Mouse (Mus musculus) liver, adult 2 months (tissue): ENCODE measurements at regions not wholly inside any gene's neighbourhood (a gene's known extent, or its start where the extent isn't known, plus 50 kb on each side); places are given as distances from the start of the nearest gene placed in this dataset.

Source experiments
- DNase-seq: peaks from one replicate; pipeline ENCODE4 v3.0.0-alpha.2; 2011; ENCODE audit warnings: low read depth, low spot score; ENCODE audit errors: extremely low read depth
- H3K27ac ChIP-seq: fragments of 200-500 bp; replicated peaks from 2 replicates; pipeline ENCODE4 v1.5.1; 2012; ENCODE audit warnings: low read depth, mild to moderate bottlenecking, control low read depth, inconsistent platforms, low read length; ENCODE audit not compliant: insufficient read depth
- H3K27me3 ChIP-seq: fragments of 200-500 bp; 2 replicates; pipeline ENCODE4 v1.6.1; 2012; ENCODE audit warnings: mild to moderate bottlenecking, moderate library complexity, low read length, inconsistent platforms; ENCODE audit not compliant: control insufficient read depth, insufficient read depth
- H3K36me3 ChIP-seq: fragments of 200-500 bp; 2 replicates; pipeline ENCODE4 v1.6.1; 2012; ENCODE audit warnings: low read length, inconsistent platforms; ENCODE audit not compliant: control insufficient read depth, insufficient read depth
- H3K4me1 ChIP-seq: fragments of 200-500 bp; 2 replicates; pipeline ENCODE4 v1.6.1; 2011; ENCODE audit warnings: low read length; ENCODE audit not compliant: control insufficient read depth, insufficient read depth
- H3K4me3 ChIP-seq: fragments of 200-500 bp; 2 replicates; pipeline ENCODE4 v1.5.1; 2011; ENCODE audit warnings: low read depth, mild to moderate bottlenecking, control low read depth, low read length, moderate library complexity; ENCODE audit not compliant: insufficient read depth
- H3K79me2 ChIP-seq: fragments of 200-500 bp; 2 replicates; pipeline ENCODE4 v1.6.1; 2012; ENCODE audit warnings: inconsistent platforms, mild to moderate bottlenecking, low read length, moderate library complexity; ENCODE audit not compliant: control insufficient read depth, insufficient read depth
- H3K9ac ChIP-seq: fragments of 200-500 bp; 2 replicates; pipeline ENCODE4 v1.6.1; 2012; ENCODE audit warnings: low read depth, mild to moderate bottlenecking, control low read depth, inconsistent platforms, low read length
- CTCF ChIP-seq: fragments of 200-500 bp; IDR thresholded peaks from 2 replicates; pipeline ENCODE4 v1.5.1; 2011; ENCODE audit warnings: low read depth, low read length, control low read depth
- POLR2A ChIP-seq: fragments of 200-500 bp; IDR thresholded peaks from 2 replicates; pipeline ENCODE4 v1.6.1; 2011; ENCODE audit warnings: low read length, control low read depth; ENCODE audit not compliant: insufficient read depth; ENCODE audit errors: extremely low read depth
- WGBS: fragments of 180-500 bp; shearing (Covaris S2); methylation state at CpG from one replicate; pipeline ENCODE4 v1.1.7; 2018; 5-methylcytosine and 5-hydroxymethylcytosine counted together

DNA sequence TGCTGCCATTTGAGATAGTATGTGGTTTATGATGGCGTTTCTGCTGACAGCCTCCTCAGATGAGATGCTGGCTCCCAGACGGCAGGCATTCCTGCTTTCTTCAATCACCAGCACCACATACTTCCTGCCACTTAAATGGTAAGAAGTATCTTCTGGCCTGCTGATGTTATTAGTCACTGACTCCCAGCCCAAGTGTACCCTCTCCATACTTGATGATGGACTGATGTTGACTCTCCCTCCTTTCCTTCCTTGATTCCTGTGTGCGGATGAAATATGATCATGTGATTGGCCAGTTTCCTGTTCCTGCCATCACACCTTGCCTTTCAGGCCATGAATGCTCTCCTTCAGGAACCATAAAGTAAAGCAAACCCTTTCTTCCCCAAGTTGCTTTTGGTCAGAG is 50.8 kb upstream of the Rpl10-ps3 start:
- H3K27ac ChIP-seq, result no peak overlapping the region
- H3K4me3 ChIP-seq, result no peak overlapping the region
- WGBS, result 77% methylated on average over 3 of the region's 3 CpGs
- no peak for TF ChIP-seq POLR2A
- TF ChIP-seq CTCF, result no peak
- no peaks in the 10 kb centered on the region for H3K36me3 ChIP-seq
- peaks cover 2% of the 10 kb centered on the region; the same call in 1 of the 2 replicates for H3K27me3 ChIP-seq
- no peak overlapping the region for H3K9ac ChIP-seq
- H3K4me1 ChIP-seq, result no peaks in the 10 kb centered on the region
- no peak for DNase-seq
- H3K79me2 ChIP-seq, result no peaks in the 10 kb centered on the region

DNA sequence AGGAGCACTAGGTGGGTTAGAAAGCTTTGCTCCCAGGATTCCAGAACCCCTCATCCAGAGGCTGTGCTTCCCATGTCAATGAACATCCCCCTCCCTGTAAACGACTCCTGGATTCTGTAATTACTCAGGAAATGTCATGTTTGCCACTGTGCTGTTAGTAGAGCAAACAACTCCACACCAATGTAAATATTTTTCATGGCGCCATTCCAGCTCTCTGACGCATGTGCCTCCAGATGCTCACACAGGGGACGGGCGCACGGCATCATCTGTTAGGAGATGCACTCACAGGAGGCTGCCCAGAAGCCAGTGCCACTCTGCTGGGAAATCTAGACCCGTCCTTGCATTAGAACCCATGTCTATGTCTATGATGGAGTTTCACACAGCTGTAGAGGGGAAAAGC is 51.3 kb upstream of the Rpl10-ps3 start:
- TF ChIP-seq CTCF (no peak), POLR2A (no peak)
- 27% methylated on average over 7 of the region's 7 CpGs for WGBS
- peak; percentile 46 for DNase-seq

DNA sequence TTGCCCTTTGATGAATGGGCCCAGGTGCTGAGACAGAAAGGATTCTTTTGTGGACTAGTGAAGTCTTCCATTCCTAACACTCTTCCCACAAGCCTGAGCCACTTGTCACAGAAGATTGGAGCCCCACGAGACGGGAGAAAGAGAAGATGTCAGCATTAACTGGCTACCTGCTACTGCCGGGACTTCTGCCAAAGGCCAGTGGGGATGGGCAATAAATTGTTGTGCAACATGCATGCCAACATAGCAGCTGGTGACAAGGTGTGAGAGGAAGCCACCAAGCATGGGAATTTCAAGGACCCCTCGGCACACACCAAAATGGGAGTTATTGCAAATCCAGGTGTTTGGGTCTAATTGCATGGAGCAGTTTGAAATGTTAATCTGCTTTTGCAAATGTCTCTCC is 63.6 kb upstream of the Rpl10-ps3 start:
- DNase-seq, result no peak

More for the DNA sequence above, 51.3 kb upstream of the Rpl10-ps3 start:
- no peaks in the 10 kb centered on the region for H3K36me3 ChIP-seq
- H3K4me1 ChIP-seq, result no peaks in the 10 kb centered on the region
- H3K79me2 ChIP-seq, result no peaks in the 10 kb centered on the region
- H3K4me3 ChIP-seq, result no peak overlapping the region
- H3K27me3 ChIP-seq, result peaks cover 2% of the 10 kb centered on the region; the same call in 1 of the 2 replicates
- H3K9ac ChIP-seq, result no peak overlapping the region
- no peak overlapping the region for H3K27ac ChIP-seq

DNA sequence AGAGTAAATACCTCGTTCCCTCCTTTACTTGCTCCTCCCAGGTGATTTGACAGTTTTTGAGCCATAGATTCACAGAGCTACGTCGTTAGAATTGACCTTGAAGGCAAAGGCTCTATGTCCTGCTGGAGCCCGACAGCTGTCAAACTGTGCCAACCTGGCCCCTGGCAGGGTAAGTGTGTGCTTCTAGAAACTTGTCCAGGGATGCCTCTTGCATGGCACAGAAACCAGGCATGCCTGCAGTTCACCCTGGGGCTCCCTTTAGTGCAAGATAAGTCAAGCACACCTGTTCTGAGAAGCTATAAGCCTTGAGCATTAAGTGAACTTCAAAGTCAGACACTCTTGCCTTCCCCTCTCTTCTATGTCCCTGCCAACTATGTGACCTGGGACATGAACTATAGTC is 64.1 kb upstream of the Rpl10-ps3 start:
- 60% methylated on average over 4 of the region's 4 CpGs for WGBS
- 0 out of 2 replicates have a peak, but pooled peaks cover 7% of the 10 kb centered on the region for H3K27me3 ChIP-seq
- TF ChIP-seq POLR2A (no peak), CTCF (no peak)

More for the DNA sequence above, 63.6 kb upstream of the Rpl10-ps3 start:
- H3K36me3 ChIP-seq, result no peaks in the 10 kb centered on the region
- TF ChIP-seq POLR2A (no peak), CTCF (no peak)
- no peaks in the 10 kb centered on the region for H3K79me2 ChIP-seq
- H3K9ac ChIP-seq, result no peak overlapping the region
- no peak overlapping the region for H3K27ac ChIP-seq
- H3K4me3 ChIP-seq, result no peak overlapping the region
- 0 out of 2 replicates have a peak, but pooled peaks cover 4% of the 10 kb centered on the region for H3K27me3 ChIP-seq
- no peaks in the 10 kb centered on the region for H3K4me1 ChIP-seq
- 59% methylated on average over 4 of the region's 4 CpGs for WGBS

DNA sequence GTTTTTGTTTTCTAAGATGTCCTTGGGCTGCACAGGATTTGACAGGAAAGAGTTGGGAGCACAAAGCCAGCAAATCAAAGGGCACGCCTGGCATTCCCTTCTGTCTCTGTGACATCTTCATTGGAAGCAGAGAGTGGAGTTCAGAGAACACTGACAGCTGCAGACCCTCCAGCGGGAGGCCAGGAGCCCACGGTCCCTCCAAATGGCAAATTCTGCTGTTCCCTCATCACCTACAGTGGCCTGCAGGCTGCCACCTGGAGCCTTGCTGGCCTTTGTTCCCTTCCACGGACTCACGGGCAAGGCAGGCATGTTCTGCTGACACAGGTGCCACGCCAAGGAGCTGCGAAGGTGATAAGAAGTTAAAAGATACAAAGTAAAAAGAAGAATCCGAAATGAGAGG is 68.2 kb upstream of the Rpl10-ps3 start:
- Histone ChIP-seq H3K36me3 (no peaks in the 10 kb centered on the region), H3K27ac (no peak overlapping the region), H3K9ac (no peak overlapping the region), H3K27me3 (0 out of 2 replicates have a peak, but pooled peaks cover 7% of the 10 kb centered on the region), H3K4me3 (no peak overlapping the region), H3K79me2 (no peaks in the 10 kb centered on the region), H3K4me1 (no peaks in the 10 kb centered on the region)
- WGBS, result 81% methylated on average over 8 of the region's 8 CpGs
- DNase-seq, result no peak
- TF ChIP-seq CTCF, result no peak
- TF ChIP-seq POLR2A, result no peak

More for the DNA sequence above, 64.1 kb upstream of the Rpl10-ps3 start:
- H3K36me3 ChIP-seq, result no peaks in the 10 kb centered on the region
- H3K4me3 ChIP-seq, result no peak overlapping the region
- no peaks in the 10 kb centered on the region for H3K4me1 ChIP-seq
- no peak for DNase-seq
- no peaks in the 10 kb centered on the region for H3K79me2 ChIP-seq
- H3K27ac ChIP-seq, result no peak overlapping the region
- H3K9ac ChIP-seq, result no peak overlapping the region

DNA sequence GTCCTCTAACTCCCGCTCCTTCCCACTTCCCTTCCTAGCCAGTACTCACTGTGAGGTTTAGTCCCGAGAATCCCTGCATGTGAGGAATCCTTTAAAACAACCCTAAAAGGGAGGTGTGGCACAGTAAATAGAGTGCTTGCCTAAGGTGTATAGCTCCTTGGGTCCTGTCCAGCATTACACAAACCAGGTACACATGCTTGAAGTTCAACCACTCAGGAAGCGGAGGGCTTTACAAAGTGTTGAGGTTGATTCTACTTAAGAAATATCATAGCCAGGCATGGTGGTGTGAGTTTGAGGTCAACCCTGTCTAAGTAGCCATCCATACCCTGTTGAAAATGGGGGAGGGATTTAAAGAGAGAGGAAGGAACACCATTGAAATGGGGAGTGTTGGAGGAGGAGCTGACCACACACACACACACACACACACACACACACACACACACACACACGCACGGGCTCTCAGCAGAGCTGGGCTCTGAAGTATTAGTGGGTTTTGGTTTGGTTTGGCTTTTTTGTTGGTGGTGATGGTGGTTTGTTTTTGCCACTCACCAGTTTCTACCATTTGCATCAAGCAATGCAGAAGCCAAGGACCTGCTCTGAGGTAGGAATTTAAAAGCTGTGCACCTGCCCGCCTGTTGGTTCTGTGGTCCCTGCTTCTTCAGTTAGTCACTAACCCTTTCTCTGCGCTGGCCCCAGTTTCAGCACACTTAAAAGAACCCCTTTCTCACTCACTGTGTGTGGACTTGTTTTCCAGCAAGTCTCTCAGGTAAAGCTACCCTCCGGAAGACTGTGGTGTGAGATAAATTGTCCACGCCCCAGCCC is 69.0 kb upstream of the Rpl10-ps3 start:
- DNase-seq, result no peak
- WGBS, result 84% methylated on average over 9 of the region's 9 CpGs
- no peak for TF ChIP-seq CTCF
- no peak for TF ChIP-seq POLR2A
- Histone ChIP-seq H3K27ac (no peak overlapping the region), H3K36me3 (no peaks in the 10 kb centered on the region), H3K9ac (no peak overlapping the region), H3K4me1 (no peaks in the 10 kb centered on the region), H3K4me3 (no peak overlapping the region), H3K27me3 (0 out of 2 replicates have a peak, but pooled peaks cover 5% of the 10 kb centered on the region), H3K79me2 (no peaks in the 10 kb centered on the region)
